Mouse (Mus musculus): ENCODE data around the gene Pcdh15.

DNA sequence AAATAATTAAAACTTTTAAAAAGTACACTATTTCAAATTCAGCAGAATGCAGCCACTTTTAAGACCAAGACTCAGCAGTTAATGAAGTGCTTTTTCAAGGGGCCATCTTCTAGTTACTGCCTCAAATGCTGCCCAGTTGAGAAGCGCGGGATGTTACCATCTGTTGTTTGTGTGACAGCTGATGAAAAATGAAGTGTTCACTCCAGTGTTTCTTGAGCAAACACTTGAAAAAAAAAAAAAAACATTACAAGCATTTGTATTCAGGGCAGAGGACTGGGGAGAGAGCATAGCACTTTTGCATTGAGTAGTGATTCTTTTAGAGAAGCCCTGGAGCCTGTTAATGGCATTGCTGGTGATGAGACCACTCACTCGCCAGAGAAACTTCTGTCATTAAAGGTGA is 689.0 kb downstream of the Pcdh15 start:
- no peak for TF ChIP-seq CTCF (IDR thresholded peaks at IDR 0.05; ENCODE audit: low read depth)
- no peak for TF ChIP-seq EP300 (optimal IDR thresholded peaks at IDR 0.05)
